Mouse (Mus musculus) C2C12 (cell line): ENCODE results near the gene Pard3. TPM values are rescaled to one million over a fixed set of nuclear protein-coding genes. Genes with fewer than 3 reads are reported as not detected.

Experiments
- H3K27me3 ChIP-seq: one replicate; pipeline ENCODE4 v1.6.1; 2011; ENCODE audit not compliant: control insufficient read depth, insufficient read depth, insufficient read length
- H3K36me3 ChIP-seq: one replicate; pipeline ENCODE4 v1.6.1; 2011; ENCODE audit not compliant: control insufficient read depth, insufficient read depth
- H3K4me3 ChIP-seq: one replicate; pipeline ENCODE4 v1.5.1; 2011; ENCODE audit warnings: mild to moderate bottlenecking, control low read depth; ENCODE audit not compliant: poor library complexity, insufficient read depth, severe bottlenecking
- H3K79me2 ChIP-seq: one replicate; pipeline ENCODE4 v1.6.1; 2011; ENCODE audit not compliant: control insufficient read depth, insufficient read depth
- H3K79me3 ChIP-seq: one replicate; pipeline ENCODE4 v1.6.1; 2011; ENCODE audit warnings: low read depth, control low read depth
- H3ac ChIP-seq: one replicate; pipeline ENCODE3; 2011; ENCODE audit warnings: low read depth; ENCODE audit not compliant: control insufficient read depth, insufficient read length
- CEBPB ChIP-seq: IDR thresholded peaks from one replicate; pipeline ENCODE4 v1.6.1; 2011; ENCODE audit warnings: low read depth, mild to moderate bottlenecking, control low read depth, moderate library complexity
- CTCF ChIP-seq: IDR thresholded peaks from one replicate; pipeline ENCODE4 v1.5.1; 2011; ENCODE audit not compliant: control insufficient read depth, insufficient read depth, insufficient read length
- FOSL1 ChIP-seq: IDR thresholded peaks from one replicate; pipeline ENCODE4 v1.8.0; 2011; ENCODE audit warnings: mild to moderate bottlenecking, low read length; ENCODE audit not compliant: poor library complexity, insufficient read depth, severe bottlenecking
- MAX ChIP-seq: IDR thresholded peaks from one replicate; pipeline ENCODE4 v1.6.1; 2011; ENCODE audit warnings: mild to moderate bottlenecking, control low read depth
- MYOD1 ChIP-seq: IDR thresholded peaks from one replicate; pipeline ENCODE4 v1.6.1; 2011; ENCODE audit warnings: low read depth; ENCODE audit not compliant: control insufficient read depth, insufficient read length
- MYOG ChIP-seq: IDR thresholded peaks from one replicate; pipeline ENCODE4 v1.6.1; 2011; ENCODE audit not compliant: control insufficient read depth, insufficient read length; ENCODE audit errors: extremely low read depth
- USF1 ChIP-seq: IDR thresholded peaks from one replicate; pipeline ENCODE4 v1.6.1; 2011; ENCODE audit warnings: low read depth, mild to moderate bottlenecking, control low read depth, moderate library complexity
- polyA plus RNA-seq: library from polyadenylated mRNA; unstranded; fragments of >200 nt; fragmentation: generic; extraction: Trizol; gene quantifications from one replicate; pipeline ENCODE4 v1.2.1, GENCODE M21; 2012; ENCODE audit warnings: missing spikeins

The Pard3 gene
- polyA plus RNA-seq, 1 experiment = 8.4 TPM

DNA sequence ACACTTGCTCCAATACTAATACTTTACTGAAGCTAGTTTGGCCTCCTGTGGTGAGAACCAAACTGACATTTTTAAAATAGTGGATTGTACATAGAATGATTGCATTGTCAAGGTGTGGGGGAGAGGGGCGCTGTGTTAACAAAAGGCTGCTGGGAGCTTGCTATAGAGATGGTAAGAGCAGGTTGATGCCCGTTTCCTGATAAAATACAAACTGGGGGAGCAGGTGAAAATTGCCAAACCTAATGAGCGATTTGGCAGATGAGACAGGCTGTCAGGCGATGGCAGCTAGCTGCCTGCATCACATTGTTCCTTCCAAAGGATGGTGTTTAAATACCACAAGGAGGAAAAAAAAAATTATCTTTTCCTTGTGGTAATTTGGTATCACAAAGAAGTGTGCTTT, 217.3 kb downstream of the Pard3 start:
- peaks cover 6% of the 10 kb centered on the region for H3K36me3 ChIP-seq
- H3K27me3 ChIP-seq = no peaks in the 10 kb centered on the region
- H3ac ChIP-seq = no peak overlapping the region
- no peak overlapping the region for H3K4me3 ChIP-seq
- no peak for TF ChIP-seq MYOG
- no peak for TF ChIP-seq CEBPB
- TF ChIP-seq CTCF = no peak
- no peak for TF ChIP-seq MAX
- TF ChIP-seq MYOD1 = no peak
- TF ChIP-seq USF1 = no peak
- TF ChIP-seq FOSL1 = no peak
- H3K79me3 ChIP-seq = peaks cover 5% of the 10 kb centered on the region
- no peaks in the 10 kb centered on the region for H3K79me2 ChIP-seq

DNA sequence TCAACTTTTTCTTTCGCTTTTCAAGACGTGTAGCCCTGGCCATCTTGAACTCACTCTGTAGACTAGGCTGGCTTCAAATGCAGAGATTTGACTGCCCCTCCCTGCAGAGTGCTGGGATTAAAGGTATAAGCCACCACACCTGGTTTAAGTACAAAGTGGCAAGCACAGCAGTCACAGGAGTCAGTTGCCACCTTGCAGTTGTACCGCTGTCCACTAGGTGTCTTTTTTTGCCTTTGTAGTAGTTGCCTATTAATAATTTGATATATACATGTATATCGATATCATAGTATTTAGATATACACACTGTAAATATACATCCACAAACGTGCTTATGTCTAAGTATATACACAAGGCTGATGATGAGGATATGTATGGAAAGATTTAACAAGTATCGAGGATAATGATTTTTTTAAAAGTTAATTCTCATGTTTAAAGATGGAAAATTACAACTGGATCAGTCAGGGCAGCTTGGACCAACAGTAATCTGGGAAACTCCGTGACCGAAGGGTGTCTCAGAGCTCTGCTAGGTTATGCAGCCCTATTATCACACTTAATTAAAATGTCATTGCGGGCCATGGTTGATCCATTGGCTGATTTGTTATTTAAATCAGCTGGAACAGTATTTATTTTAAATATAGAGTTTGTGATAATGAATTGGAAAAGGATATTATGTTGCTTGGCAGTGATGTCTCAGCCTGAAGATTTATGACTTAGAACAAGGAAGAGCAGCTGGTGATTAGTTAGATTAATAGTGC, 220.9 kb downstream of the Pard3 start:
- Histone ChIP-seq H3K79me2 (peaks cover 7% of the 10 kb centered on the region), H3K27me3 (no peaks in the 10 kb centered on the region), H3K4me3 (no peak overlapping the region), H3K79me3 (peaks cover 5% of the 10 kb centered on the region), H3ac (no peak overlapping the region), H3K36me3 (no peaks in the 10 kb centered on the region)
- no peak for TF ChIP-seq CEBPB
- TF ChIP-seq MYOG = no peak

DNA sequence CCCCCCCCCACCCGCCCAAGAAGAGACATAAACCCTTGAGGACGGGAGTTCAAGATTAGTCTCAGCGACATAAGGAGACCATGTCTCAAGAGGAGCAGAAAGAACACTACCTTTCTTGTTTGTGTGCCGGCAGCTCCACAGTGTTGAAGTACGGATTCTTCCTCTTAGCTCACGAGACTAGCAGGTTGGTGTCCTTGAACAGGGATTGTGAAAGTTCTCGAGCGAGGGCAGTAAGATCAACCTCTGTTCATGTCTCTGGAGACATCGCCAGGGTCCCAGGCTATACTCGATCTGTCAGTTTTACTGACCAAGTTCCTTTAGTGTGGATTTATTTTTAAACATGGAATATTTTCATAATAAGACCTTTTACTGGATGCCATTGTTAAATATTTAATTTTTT, 224.1 kb downstream of the Pard3 start:
- Histone ChIP-seq H3K79me2 (peaks cover 13% of the 10 kb centered on the region), H3K4me3 (no peak overlapping the region), H3K36me3 (no peaks in the 10 kb centered on the region), H3K79me3 (peaks cover 4% of the 10 kb centered on the region), H3ac (no peak overlapping the region), H3K27me3 (no peaks in the 10 kb centered on the region)
- TF ChIP-seq CEBPB (no peak), CTCF (no peak), MAX (no peak), MYOD1 (no peak), USF1 (no peak)

DNA sequence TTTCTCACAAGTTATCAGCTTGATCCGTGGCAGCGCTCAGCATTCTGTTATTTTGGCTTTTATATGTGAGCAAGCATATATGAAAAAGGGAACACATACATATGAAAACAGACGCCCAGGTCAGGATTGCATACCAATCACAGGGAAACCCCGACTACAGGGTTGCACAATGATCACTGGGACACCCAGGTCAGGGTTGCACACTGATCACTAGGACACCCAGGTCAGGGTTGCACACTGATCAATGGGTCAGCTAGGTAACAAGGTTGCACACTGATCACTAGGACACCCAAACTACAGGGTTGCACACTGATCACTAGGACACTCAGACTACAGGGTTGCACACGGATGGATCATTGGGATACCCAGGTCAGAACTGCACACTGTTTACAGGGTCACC, 228.6 kb downstream of the Pard3 start:
- H3K27me3 ChIP-seq = no peaks in the 10 kb centered on the region
- H3K79me3 ChIP-seq = no peaks in the 10 kb centered on the region
- H3K79me2 ChIP-seq = peaks cover 13% of the 10 kb centered on the region
- H3ac ChIP-seq = no peak overlapping the region
- no peak overlapping the region for H3K4me3 ChIP-seq
- no peaks in the 10 kb centered on the region for H3K36me3 ChIP-seq
- TF ChIP-seq MYOD1 (no peak), MYOG (no peak), FOSL1 (no peak), MAX (no peak), CEBPB (no peak), CTCF (no peak), USF1 (no peak)

DNA sequence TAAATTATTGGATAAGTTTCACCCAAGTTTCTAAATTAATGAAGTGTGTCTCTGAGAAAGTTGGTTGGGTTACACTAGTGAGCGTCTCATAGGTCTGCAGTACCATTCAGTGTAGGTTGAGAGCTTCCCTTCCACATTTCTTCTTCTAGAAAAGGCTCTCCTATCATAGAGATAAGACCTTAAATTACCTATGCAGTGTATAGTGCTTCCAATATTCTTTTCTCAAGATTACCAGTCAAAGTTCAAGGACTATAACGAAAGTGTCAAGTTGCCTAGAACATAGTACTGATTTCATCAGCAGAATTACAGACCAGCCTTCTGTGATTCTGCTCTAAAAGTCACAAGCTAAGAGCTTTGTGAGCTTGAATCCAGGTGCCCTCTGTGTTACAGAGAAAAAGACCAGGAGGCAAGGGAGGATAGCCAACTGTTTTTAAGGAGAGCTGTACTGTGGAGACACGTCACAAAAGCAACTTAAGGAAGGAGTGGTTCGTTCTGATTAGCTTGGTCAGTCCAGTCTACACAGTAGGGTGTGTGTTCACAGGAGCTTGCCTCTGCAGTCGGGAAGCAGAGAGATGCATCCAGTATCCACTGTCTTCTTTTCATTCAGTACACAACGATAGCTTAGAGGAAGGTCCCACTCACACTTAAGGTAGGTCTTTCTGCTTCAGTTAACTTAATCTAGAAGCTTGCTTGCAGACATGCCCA, 229.5 kb downstream of the Pard3 start:
- H3K36me3 ChIP-seq = no peaks in the 10 kb centered on the region
- peaks cover 10% of the 10 kb centered on the region for H3K79me2 ChIP-seq
- no peaks in the 10 kb centered on the region for H3K79me3 ChIP-seq
- no peaks in the 10 kb centered on the region for H3K27me3 ChIP-seq
- no peak for TF ChIP-seq CEBPB
- no peak for TF ChIP-seq MYOG
- TF ChIP-seq MAX = no peak
- no peak for TF ChIP-seq MYOD1
- H3ac ChIP-seq = no peak overlapping the region
- H3K4me3 ChIP-seq = no peak overlapping the region

DNA sequence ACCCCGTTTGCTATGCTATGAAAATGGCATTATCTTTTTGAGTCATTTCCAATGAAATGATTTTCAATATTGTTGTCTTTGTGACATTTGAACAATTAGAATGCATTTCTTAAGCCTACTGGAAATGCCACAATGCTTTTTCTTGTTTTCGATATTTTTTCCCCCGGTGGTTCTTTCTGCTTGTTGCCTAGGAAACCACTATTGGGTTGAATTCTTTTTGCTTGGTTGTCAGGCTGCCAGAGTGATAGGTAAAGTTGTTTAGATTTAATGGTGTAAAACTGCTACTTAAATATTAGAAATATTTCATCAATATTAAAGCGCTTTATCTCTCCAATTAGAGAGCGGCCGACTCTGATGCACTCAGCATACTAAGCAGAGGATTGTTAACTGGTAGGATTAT, 230.4 kb downstream of the Pard3 start:
- peaks cover 9% of the 10 kb centered on the region for H3K79me2 ChIP-seq
- no peak for TF ChIP-seq CEBPB
- TF ChIP-seq FOSL1 = no peak
- TF ChIP-seq USF1 = no peak
- no peak for TF ChIP-seq CTCF
- no peak for TF ChIP-seq MYOD1
- no peak for TF ChIP-seq MYOG
- no peak for TF ChIP-seq MAX
- H3ac ChIP-seq = no peak overlapping the region
- no peaks in the 10 kb centered on the region for H3K27me3 ChIP-seq
- H3K36me3 ChIP-seq = no peaks in the 10 kb centered on the region
- H3K79me3 ChIP-seq = peaks cover under 1% of the 10 kb centered on the region
- no peak overlapping the region for H3K4me3 ChIP-seq

DNA sequence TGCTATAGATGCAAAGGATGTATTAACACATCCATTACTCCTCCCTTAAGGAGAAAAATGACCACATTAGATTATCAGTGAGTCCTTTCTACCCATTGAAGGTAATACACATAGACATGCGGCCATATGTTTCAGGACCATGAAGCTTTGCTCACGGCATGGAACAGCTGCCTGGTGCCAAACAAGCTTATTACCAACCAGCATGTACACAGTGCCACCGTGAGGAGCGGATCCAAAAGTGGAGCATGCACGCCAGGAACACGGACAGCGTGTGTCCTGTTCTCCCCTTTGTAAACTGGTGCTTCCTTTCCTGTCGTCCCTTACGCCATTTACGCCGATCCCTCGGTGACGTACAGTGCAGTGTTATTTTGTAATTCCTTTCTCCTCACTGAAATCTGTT, 232.2 kb downstream of the Pard3 start:
- H3K79me2 ChIP-seq = peaks cover 11% of the 10 kb centered on the region
- TF ChIP-seq MYOG (no peak), MYOD1 (no peak), CTCF (no peak), USF1 (no peak), FOSL1 (no peak), MAX (no peak), CEBPB (no peak)
- no peaks in the 10 kb centered on the region for H3K36me3 ChIP-seq
- no peak overlapping the region for H3ac ChIP-seq
- H3K4me3 ChIP-seq = no peak overlapping the region
- H3K27me3 ChIP-seq = no peaks in the 10 kb centered on the region
- H3K79me3 ChIP-seq = peaks cover 2% of the 10 kb centered on the region
